In genomic region chr11:86840511-86841154, GRCm38 (mm10) we compare ENCODE assay signal across 8 mouse cellular contexts. TPM values are rescaled to one million over a fixed set of nuclear protein-coding genes. Genes with fewer than 3 reads are reported as not detected.
DNase-seq lines count a peak whose midpoint lies in the region; ATAC-seq and TF ChIP-seq lines count a peak whose summit lies in the region.

No protein-coding gene starts in this region.

- no peak overlapping the region for H3K4me3 ChIP-seq in spleen, adult 2 months (ENCODE audit: extremely low read depth, insufficient read depth, insufficient read length)
- H3K4me3 ChIP-seq in forebrain, embryonic 13.5 days, result no peak overlapping the region
- no peak overlapping the region for H3K4me3 ChIP-seq in neural tube, embryonic 11.5 days (ENCODE audit: low read depth, low read length)

- H3K9me3 ChIP-seq in forebrain, embryonic 13.5 days (replicated peaks), result no peaks in the 10 kb centered on the region
- no peaks in the 10 kb centered on the region for H3K9me3 ChIP-seq in neural tube, embryonic 11.5 days (ENCODE audit: control insufficient read depth, low read length)

- 32% methylated on average over 3 of the region's 3 CpGs for WGBS in spleen, adult 2 months
- 4% methylated on average over 3 of the region's 3 CpGs for WGBS in forebrain, embryonic 13.5 days
- 19% methylated on average over 3 of the region's 3 CpGs for WGBS in neural tube, embryonic 11.5 days

- H3K4me2 ChIP-seq in forebrain, embryonic 13.5 days, result no peak overlapping the region
- no peak overlapping the region for H3K4me2 ChIP-seq in neural tube, embryonic 11.5 days (ENCODE audit: low read depth)

- H3K36me3 ChIP-seq in spleen, adult 2 months (ENCODE audit: control insufficient read depth, insufficient read depth, low read length), result no peaks in the 10 kb centered on the region
- H3K36me3 ChIP-seq in forebrain, embryonic 13.5 days (ENCODE audit: poor library complexity, severe bottlenecking), result no peaks in the 10 kb centered on the region
- no peaks in the 10 kb centered on the region for H3K36me3 ChIP-seq in neural tube, embryonic 11.5 days (ENCODE audit: control insufficient read depth, insufficient read depth, low read length)

- no peak for TF ChIP-seq CTCF in spleen, adult 2 months (IDR thresholded peaks at IDR 0.05; ENCODE audit: extremely low read depth, insufficient read depth, insufficient read length, insufficient replicate concordance)

- TF ChIP-seq POLR2A in spleen, adult 2 months (IDR thresholded peaks at IDR 0.05; ENCODE audit: low read depth, low read length), result no peak

- 0 out of 2 replicates have a peak overlapping the region, but pooled peaks have one; percentile 10 for H3K27ac ChIP-seq in spleen, adult 2 months (ENCODE audit: insufficient read depth, low read length)
- peak overlapping the region; percentile 55 for H3K27ac ChIP-seq in forebrain, embryonic 13.5 days
- no peak overlapping the region for H3K27ac ChIP-seq in neural tube, embryonic 11.5 days (ENCODE audit: low read depth, low read length)

- no peak overlapping the region for H3K9ac ChIP-seq in forebrain, embryonic 13.5 days
- no peak overlapping the region for H3K9ac ChIP-seq in neural tube, embryonic 11.5 days (ENCODE audit: low read length)

- intact Hi-C loops in heart, postnatal 10 days (cut with DNase I), result no loop called here

- no peak for DNase-seq in spleen, adult 2 months (ENCODE audit: low read depth in 1 of 2, low spot score in 2 of 2)
- DNase-seq in spleen, postnatal 14 days (ENCODE audit: low spot score in 2 of 2), result no peak
- peak; percentile 70 to 79 for DNase-seq in heart, postnatal 10 days
- peak; percentile 84 to 87 for DNase-seq in kidney, postnatal 36 days
- DNase-seq in neural tube, embryonic 11.5 days (ENCODE audit: low spot score), result peak; percentile 67
- no peak for DNase-seq in left cerebral cortex, adult 9 months (ENCODE audit: low spot score in 2 of 2)
- DNase-seq in cerebellum, adult 9-10 months, result no peak

- 0 out of 2 replicates have a peak, but pooled peaks have one; percentile 51 for ATAC-seq in forebrain, embryonic 13.5 days
- ATAC-seq in neural tube, embryonic 11.5 days (ENCODE audit: insufficient read depth, low FRiP score, low TSS enrichment), result no peak

- no peaks in the 10 kb centered on the region for H3K27me3 ChIP-seq in spleen, adult 2 months (ENCODE audit: control insufficient read depth, insufficient read depth, low read length)
- H3K27me3 ChIP-seq in forebrain, embryonic 13.5 days, result no peaks in the 10 kb centered on the region
- H3K27me3 ChIP-seq in neural tube, embryonic 11.5 days (ENCODE audit: control insufficient read depth, insufficient read depth, low read length), result no peaks in the 10 kb centered on the region

- H3K4me1 ChIP-seq in spleen, adult 2 months (ENCODE audit: control insufficient read depth, insufficient read depth, insufficient read length), result peaks cover 17% of the 10 kb centered on the region
- peaks cover 25% of the 10 kb centered on the region for H3K4me1 ChIP-seq in forebrain, embryonic 13.5 days
- H3K4me1 ChIP-seq in neural tube, embryonic 11.5 days (ENCODE audit: control insufficient read depth, insufficient read depth, low read length), result 0 out of 2 replicates have a peak, but pooled peaks cover 3% of the 10 kb centered on the region

RNA-seq across cellular contexts. Expression of gene Dhx40, which starts 33.1 kb away (rescaled TPM):
- 2.1 and 2.4 TPM in 2 replicates for polyA plus RNA-seq in spleen, adult 2 months (2012; rRNA removed)
- polyA plus RNA-seq in forebrain, embryonic 13.5 days (2015; fragmentation: Nextera tagmentation; extraction: Ambion mirVana), result 38.3 and 41.7 TPM in 2 replicates
- total RNA-seq in heart, postnatal 10 days (2021), result 10 to 100 TPM; 19.7 to 21.5 TPM
- 44.2 and 44.3 TPM in 2 replicates for polyA plus RNA-seq in neural tube, embryonic 11.5 days (2014; fragmentation: Nextera tagmentation; extraction: Ambion mirVana)

Comparison
In these comparisons a context has a peak if more than half of its experiments do, and no peak if none do; other contexts are left out.
1. DNase-seq: peak in heart, postnatal 10 days (2 of 2), kidney, postnatal 36 days (2 of 2) and neural tube, embryonic 11.5 days (single experiment); none in spleen, adult 2 months (0 of 2), spleen, postnatal 14 days (0 of 2), left cerebral cortex, adult 9 months (0 of 2) and cerebellum, adult 9-10 months (single experiment).
2. RNA of gene Dhx40, which starts 33.1 kb away (polyA plus RNA-seq): 44.2 to 44.3 TPM in neural tube, embryonic 11.5 days and 38.3 to 41.7 TPM in forebrain, embryonic 13.5 days; 2.1 to 2.4 TPM in spleen, adult 2 months; every median in the first group is over 10 times any median in the second.